Comparison of ENCODE assay signal across 18 mouse cellular contexts in genomic region chr7:118245260-118245659, GRCm38 (mm10).
"Had no signal": no experiment of that assay in that cellular context is flagged by ENCODE, and none has a peak within 500 bp of the region (broad histone marks: within the 10 kb centered on the region; RNA-seq: fewer than 3 reads in every experiment).

No protein-coding gene starts in this region.

- H3K27me3 ChIP-seq: midbrain, embryonic 12.5 days; neural tube, embryonic 13.5 days; neural tube, embryonic 15.5 days had no signal

- H3K36me3 ChIP-seq: midbrain, embryonic 10.5 days; midbrain, embryonic 12.5 days; neural tube, embryonic 13.5 days; neural tube, embryonic 15.5 days had no signal

- H3K4me3 ChIP-seq: midbrain, embryonic 12.5 days; myocyte; neural tube, embryonic 13.5 days; neural tube, embryonic 15.5 days had no signal

- H3K27ac ChIP-seq: midbrain, embryonic 10.5 days; midbrain, embryonic 12.5 days; neural tube, embryonic 13.5 days; neural tube, embryonic 15.5 days had no signal

- ATAC-seq: midbrain, embryonic 16.5 days had no signal

- DNase-seq: lung, adult 18-20 months; lung, embryonic 14.5 days; lung, postnatal 10 days; lung, postnatal 4 days; midbrain, embryonic 14.5 days; retina, postnatal 1 day; right cerebral cortex, adult 18-20 months; right cerebral cortex, postnatal 25 days; right cerebral cortex, postnatal 4 days; spleen, adult 18-20 months; thymus, adult 18-20 months; thymus, postnatal 14 days had no signal

- H3K9me3 ChIP-seq: midbrain, embryonic 10.5 days; midbrain, embryonic 12.5 days; neural tube, embryonic 13.5 days; neural tube, embryonic 15.5 days had no signal

- H3K4me2 ChIP-seq: neural tube, embryonic 13.5 days; neural tube, embryonic 15.5 days had no signal

- H3K9ac ChIP-seq: lung, embryonic 14.5 days; midbrain, embryonic 12.5 days; neural tube, embryonic 13.5 days; neural tube, embryonic 15.5 days had no signal
